Mouse (Mus musculus) midbrain, embryonic 14.5 days (tissue): ENCODE measurements at regions not wholly inside any gene's neighbourhood (a gene's known extent, or its start where the extent isn't known, plus 50 kb on each side); places are given as distances from the start of the nearest gene placed in this dataset.

Experiments used
- ATAC-seq: fragments of 200-750 bp; cut with Nextera tagmentation; 2 replicates; pipeline ENCODE4 v1.8.0; 2017; ENCODE audit warnings: moderate number of reproducible peaks, moderate library complexity; ENCODE audit not compliant: low FRiP score, low TSS enrichment
- DNase-seq: peaks from one replicate; pipeline ENCODE4 v3.0.0-alpha.2; 2015
- H3K27ac ChIP-seq: fragments of 300-500 bp; sonication (generic); replicated peaks from 2 replicates; pipeline ENCODE4 v1.5.1; 2014; ENCODE audit warnings: mild to moderate bottlenecking, low read depth, low read length, moderate library complexity
- H3K27me3 ChIP-seq: fragments of 300-500 bp; sonication (generic); 2 replicates; pipeline ENCODE4 v1.6.1; 2014; ENCODE audit warnings: low read length, control low read depth, mixed read lengths; ENCODE audit not compliant: control insufficient read depth, insufficient read depth
- H3K36me3 ChIP-seq: fragments of 300-500 bp; sonication (generic); 2 replicates; pipeline ENCODE4 v1.6.1; 2014; ENCODE audit warnings: low read length, control low read depth; ENCODE audit not compliant: control insufficient read depth, insufficient read depth
- H3K4me1 ChIP-seq: fragments of 300-500 bp; sonication (generic); 2 replicates; pipeline ENCODE4 v1.6.1; 2014; ENCODE audit warnings: mild to moderate bottlenecking, antibody characterized with exemption, low read length, control low read depth; ENCODE audit not compliant: control insufficient read depth, insufficient read depth
- H3K4me2 ChIP-seq: fragments of 300-500 bp; sonication (generic); 2 replicates; pipeline ENCODE4 v1.6.1; 2014; ENCODE audit warnings: mild to moderate bottlenecking, low read length, moderate library complexity
- H3K4me3 ChIP-seq: fragments of 300-500 bp; sonication (generic); replicated peaks from 2 replicates; pipeline ENCODE4 v1.5.1; 2014; ENCODE audit warnings: low read depth, low read length
- H3K9ac ChIP-seq: fragments of 300-500 bp; sonication (generic); replicated peaks from 2 replicates; pipeline ENCODE4 v1.6.1; 2014; ENCODE audit warnings: mild to moderate bottlenecking, low read length, moderate library complexity
- H3K9me3 ChIP-seq: fragments of 300-500 bp; sonication (generic); 2 replicates; pipeline ENCODE4 v1.6.1; 2016; ENCODE audit warnings: low read length, control low read depth, mixed read lengths; ENCODE audit not compliant: control insufficient read depth
- WGBS: fragments of 180-500 bp; shearing (Covaris S2); extraction: QIAGEN DNeasy Blood & Tissue Kit; methylation state at CpG from one replicate; pipeline ENCODE4 v1.1.7; 2014; 5-methylcytosine and 5-hydroxymethylcytosine counted together

DNA sequence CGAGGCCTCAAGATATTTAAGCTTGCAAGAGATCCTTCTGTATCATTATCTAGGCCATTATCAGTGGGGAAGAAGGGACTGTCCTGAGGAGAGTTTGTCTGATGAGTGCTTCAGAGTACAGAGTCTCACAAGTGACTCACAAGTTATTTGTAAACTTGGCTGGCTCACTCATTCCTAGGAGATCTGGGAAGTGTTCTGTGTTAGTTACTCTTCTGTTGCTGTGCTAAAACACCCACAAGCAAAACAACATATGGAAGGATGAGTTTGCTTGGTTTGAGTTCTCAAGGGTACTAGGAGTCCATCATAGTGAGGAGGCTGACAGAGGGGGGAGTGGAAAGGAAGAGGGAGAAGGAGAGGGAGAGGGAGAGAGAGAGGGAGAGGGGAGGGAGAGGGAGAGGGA is 224.0 kb upstream of the Adamts16 start:
- Histone ChIP-seq H3K9ac (no peak overlapping the region), H3K4me2 (no peak overlapping the region), H3K27ac (no peak overlapping the region), H3K27me3 (no peaks in the 10 kb centered on the region), H3K4me1 (peaks cover 24% of the 10 kb centered on the region), H3K36me3 (no peaks in the 10 kb centered on the region), H3K4me3 (no peak overlapping the region), H3K9me3 (no peaks in the 10 kb centered on the region)
- 92% methylated on average over 1 of the region's 1 CpGs for WGBS
- no peak for ATAC-seq
- no peak for DNase-seq

DNA sequence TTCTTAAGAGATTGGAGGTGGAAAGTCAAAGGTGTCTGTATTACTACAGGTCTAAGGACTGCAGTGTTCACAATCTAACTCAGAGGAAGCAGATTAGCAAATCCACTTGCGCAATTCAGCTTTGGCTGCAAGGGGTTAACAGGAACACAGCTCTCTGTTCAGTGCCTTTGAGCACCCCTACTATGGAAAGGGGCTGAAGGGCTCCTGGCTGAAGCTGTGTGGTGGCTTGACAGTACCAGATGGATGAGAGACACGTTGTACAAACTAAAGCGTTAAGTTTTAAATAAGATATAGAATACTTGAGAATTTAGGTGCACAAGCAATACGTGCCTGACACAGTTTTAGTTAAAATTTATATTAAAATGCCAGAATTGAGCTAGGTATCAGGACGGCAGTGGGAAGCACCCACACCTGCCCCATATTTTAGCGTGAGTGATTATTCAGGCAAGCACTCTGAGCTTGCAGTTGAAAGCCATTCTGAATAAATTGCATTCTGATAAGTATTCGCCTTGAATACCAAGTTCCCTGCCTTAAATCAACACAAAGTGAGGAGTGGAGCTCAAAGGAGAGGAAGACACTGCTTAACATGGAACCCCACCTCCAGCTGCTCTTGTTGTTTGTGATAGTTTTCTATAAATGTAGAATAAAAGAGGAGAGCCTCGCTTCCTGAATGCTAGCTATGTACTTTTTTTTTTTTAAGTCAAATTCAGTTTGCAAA is 223.1 kb upstream of the Adamts16 start:
- H3K36me3 ChIP-seq = no peaks in the 10 kb centered on the region
- H3K9me3 ChIP-seq = no peaks in the 10 kb centered on the region
- 62% methylated on average over 8 of the region's 8 CpGs for WGBS
- H3K4me3 ChIP-seq = no peak overlapping the region
- ATAC-seq (no peak; the same call in 1 of the 2 replicates), DNase-seq (peak; percentile 41)
- H3K9ac ChIP-seq = no peak overlapping the region
- H3K4me2 ChIP-seq = no peak overlapping the region
- H3K27me3 ChIP-seq = no peaks in the 10 kb centered on the region
- peak overlapping the region; percentile 50; the same call in 1 of the 2 replicates for H3K27ac ChIP-seq
- H3K4me1 ChIP-seq = peaks cover 24% of the 10 kb centered on the region

GRCm38 (mm10) chr13:71053361-71054264 is 212.0 kb upstream of the Adamts16 start:
- H3K27ac ChIP-seq = peak overlapping the region; percentile 66
- H3K36me3 ChIP-seq = no peaks in the 10 kb centered on the region
- peak overlapping the region; percentile 25 for H3K4me2 ChIP-seq
- no peak overlapping the region for H3K9ac ChIP-seq
- no peaks in the 10 kb centered on the region for H3K27me3 ChIP-seq
- WGBS = 42% methylated on average over 21 of the region's 21 CpGs
- DNase-seq = peak; percentile 67
- no peak overlapping the region for H3K4me3 ChIP-seq
- H3K9me3 ChIP-seq = no peaks in the 10 kb centered on the region
- peak; percentile 58; the same call in 1 of the 2 replicates for ATAC-seq
- peaks cover 11% of the 10 kb centered on the region for H3K4me1 ChIP-seq

- peak; percentile 62 for DNase-seq
- 29% methylated on average over 13 of the region's 13 CpGs for WGBS
These were observed 209.0 kb upstream of the Adamts16 start for GRCm38 (mm10) chr13:71050646-71051045.

GRCm38 (mm10) chr13:71036000-71036399 is 194.4 kb upstream of the Adamts16 start:
- ATAC-seq (no peak), DNase-seq (peak; percentile 69)
- peak overlapping the region; percentile 66 for H3K27ac ChIP-seq
- H3K36me3 ChIP-seq = no peaks in the 10 kb centered on the region
- no peak overlapping the region for H3K9ac ChIP-seq
- 39% methylated on average over 8 of the region's 8 CpGs for WGBS
- no peak overlapping the region for H3K4me3 ChIP-seq
- no peaks in the 10 kb centered on the region for H3K9me3 ChIP-seq
- no peaks in the 10 kb centered on the region for H3K27me3 ChIP-seq
- 0 out of 2 replicates have a peak, but pooled peaks cover 4% of the 10 kb centered on the region for H3K4me1 ChIP-seq
- peak overlapping the region; percentile 9; the same call in 1 of the 2 replicates for H3K4me2 ChIP-seq

More at GRCm38 (mm10) chr13:71050646-71051045, 209.0 kb upstream of the Adamts16 start:
- H3K9me3 ChIP-seq = no peaks in the 10 kb centered on the region
- no peak overlapping the region for H3K27ac ChIP-seq
- peaks cover 11% of the 10 kb centered on the region for H3K4me1 ChIP-seq
- no peak overlapping the region; the same call in 1 of the 2 replicates for H3K4me3 ChIP-seq
- H3K4me2 ChIP-seq = peak overlapping the region; percentile 24; the same call in 1 of the 2 replicates
- H3K9ac ChIP-seq = no peak overlapping the region
- no peaks in the 10 kb centered on the region for H3K36me3 ChIP-seq
- H3K27me3 ChIP-seq = no peaks in the 10 kb centered on the region
- no peak for ATAC-seq

DNA sequence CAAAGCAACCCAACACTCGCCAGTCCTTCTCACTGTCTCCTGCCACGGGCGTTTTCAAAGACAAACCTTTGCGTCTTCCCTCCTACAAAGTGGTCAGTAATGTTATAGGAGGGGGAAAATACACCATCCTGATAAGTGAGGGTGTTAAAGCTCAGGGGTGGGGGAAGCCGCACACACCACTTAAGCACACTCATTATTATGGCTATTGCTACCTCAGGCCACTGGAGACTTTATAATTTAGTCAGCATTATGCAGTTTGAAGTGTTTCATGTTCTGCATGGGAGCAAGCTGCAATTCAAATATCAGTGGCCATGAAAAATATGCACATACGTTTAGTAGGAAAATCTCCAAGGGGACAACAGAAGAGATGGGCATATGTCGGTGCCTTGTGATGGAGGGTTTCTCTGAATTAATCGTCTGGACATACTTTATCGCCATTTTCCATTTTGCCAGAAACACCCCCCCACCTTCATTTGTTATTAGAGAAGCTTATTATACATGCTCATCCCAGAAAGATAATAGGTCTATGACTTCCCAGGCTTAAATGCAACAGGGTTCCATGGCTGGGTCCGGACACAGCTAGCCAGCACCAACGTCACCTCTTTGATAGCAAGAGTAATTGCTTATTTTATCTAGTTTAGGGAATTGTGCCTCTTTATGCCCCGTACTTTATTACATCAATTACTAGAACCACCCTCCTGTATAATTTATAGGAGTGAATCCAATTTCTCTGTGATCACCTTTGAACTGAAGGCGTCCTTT is 193.5 kb upstream of the Adamts16 start:
- DNase-seq = peak; percentile 65
- Histone ChIP-seq H3K9ac (no peak overlapping the region), H3K36me3 (no peaks in the 10 kb centered on the region), H3K27me3 (no peaks in the 10 kb centered on the region), H3K4me1 (0 out of 2 replicates have a peak, but pooled peaks cover 4% of the 10 kb centered on the region), H3K4me2 (peak overlapping the region; percentile 35), H3K9me3 (no peaks in the 10 kb centered on the region), H3K4me3 (no peak overlapping the region), H3K27ac (peak overlapping the region; percentile 66)
- peak; percentile 78; the same call in 1 of the 2 replicates for ATAC-seq
- WGBS = 30% methylated on average over 13 of the region's 13 CpGs

GRCm38 (mm10) chr13:71008216-71008615 is 166.6 kb upstream of the Adamts16 start:
- peak; percentile 96 for DNase-seq
- no peak overlapping the region for H3K9ac ChIP-seq
- 14% methylated on average over 3 of the region's 3 CpGs for WGBS
- H3K4me1 ChIP-seq = no peaks in the 10 kb centered on the region
- no peak overlapping the region for H3K4me3 ChIP-seq
- no peaks in the 10 kb centered on the region for H3K9me3 ChIP-seq
- H3K27ac ChIP-seq = no peak overlapping the region
- no peak for ATAC-seq
- no peaks in the 10 kb centered on the region for H3K36me3 ChIP-seq
- H3K4me2 ChIP-seq = no peak overlapping the region
- H3K27me3 ChIP-seq = no peaks in the 10 kb centered on the region

DNA sequence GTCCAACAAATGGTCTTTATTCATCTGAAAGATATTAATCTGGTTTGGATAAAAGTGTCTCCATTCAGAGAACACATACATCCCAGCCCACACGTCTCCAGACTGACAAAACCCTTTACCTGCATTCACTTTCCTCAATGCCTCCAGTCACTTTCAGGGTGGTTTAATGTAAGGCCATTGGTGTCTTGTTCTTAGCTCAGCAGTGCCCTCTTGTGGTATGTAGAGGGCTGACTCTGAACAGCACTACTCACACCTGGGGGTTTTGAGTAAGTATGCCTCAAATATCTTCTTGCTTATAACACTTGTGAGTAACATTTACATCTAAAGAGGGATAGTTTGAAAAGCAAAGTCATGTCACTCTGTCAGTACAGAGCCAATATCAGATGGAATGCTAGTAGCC is 164.5 kb upstream of the Adamts16 start:
- no peak overlapping the region for H3K4me3 ChIP-seq
- H3K9ac ChIP-seq = no peak overlapping the region
- no peak overlapping the region for H3K4me2 ChIP-seq
- 16% methylated on average over 1 of the region's 1 CpGs for WGBS
- H3K27ac ChIP-seq = no peak overlapping the region
- peak; percentile 83 for DNase-seq
- no peaks in the 10 kb centered on the region for H3K27me3 ChIP-seq
- no peaks in the 10 kb centered on the region for H3K36me3 ChIP-seq
- no peaks in the 10 kb centered on the region for H3K9me3 ChIP-seq
- no peaks in the 10 kb centered on the region for H3K4me1 ChIP-seq
- ATAC-seq = no peak
